Mouse (Mus musculus): Measurements from ENCODE around the gene Dhx29.
"Not testable (repeated sequence)": the region's sequence is repeated elsewhere in the genome, so short reads cannot be mapped to it uniquely, and the experiment has no call there.

The Dhx29 gene

DNA sequence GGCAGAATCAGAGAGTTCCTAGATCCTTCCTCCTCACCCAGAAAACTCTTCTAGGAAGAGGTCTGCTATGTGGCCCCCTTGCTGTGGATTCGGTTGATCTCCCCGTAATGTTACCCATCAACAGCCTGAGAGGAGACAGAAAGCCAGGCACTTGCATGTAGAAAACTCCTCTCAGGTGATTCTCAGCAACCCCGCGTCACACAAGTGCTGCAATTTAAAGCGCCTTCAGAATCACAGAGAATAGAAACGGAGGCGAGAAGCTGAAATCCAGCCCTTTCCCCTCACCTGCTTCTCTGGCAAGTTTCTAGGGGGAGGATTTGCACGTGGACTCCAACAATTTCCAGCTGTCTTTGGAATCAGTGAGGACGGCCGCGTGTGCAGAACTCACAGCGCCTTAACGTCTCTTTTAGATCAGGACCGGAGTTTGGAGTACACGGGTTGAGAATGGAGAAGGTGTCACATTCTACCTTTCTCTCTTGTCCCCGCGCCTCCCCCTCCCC, 59.2 kb downstream of the Dhx29 start:
- in situ Hi-C loops (cut with MboI; ENCODE audit: low sequenced_read_pairs): no loop called here

DNA sequence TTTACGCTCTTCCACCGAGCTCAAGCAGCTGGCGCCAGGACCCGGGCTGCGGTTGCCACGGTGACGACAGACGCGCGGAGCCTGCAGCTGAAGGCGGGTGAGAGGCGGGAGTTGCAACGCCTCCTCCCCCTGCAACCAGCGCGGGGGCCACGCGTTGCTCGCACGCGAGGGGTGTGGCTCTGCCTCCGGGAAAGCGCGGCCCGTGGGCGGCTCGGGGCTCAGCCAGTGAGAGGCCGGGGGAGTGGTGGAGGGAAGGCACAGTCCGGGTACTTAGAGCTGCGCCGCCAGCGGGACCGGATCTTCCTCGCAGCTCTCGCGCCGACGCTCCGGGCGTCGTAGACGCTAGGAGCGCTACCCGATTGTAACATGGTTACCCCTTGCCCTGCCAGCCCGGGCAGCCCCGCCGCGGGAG, 60.3 kb downstream of the Dhx29 start, which contains the start of gene Ccno:
Gene Ccno (plus strand): TSS at position 271 of the 412 bp plus-strand sequence.
- in situ Hi-C loops (cut with MboI; ENCODE audit: low sequenced_read_pairs): no loop called here

GRCm38 (mm10) chr13:112987991-112988390, 60.7 kb downstream of the Dhx29 start:
- in situ Hi-C loops (cut with MboI; ENCODE audit: low sequenced_read_pairs): no loop called here

GRCm38 (mm10) chr13:112988866-112989265, 61.6 kb downstream of the Dhx29 start:
- in situ Hi-C loops (cut with MboI; ENCODE audit: low sequenced_read_pairs): no loop called here

- in situ Hi-C loops (cut with MboI; ENCODE audit: low sequenced_read_pairs): no loop called here
Measured at GRCm38 (mm10) chr13:112989541-112989940, 62.3 kb downstream of the Dhx29 start.

- in situ Hi-C loops (cut with MboI; ENCODE audit: low sequenced_read_pairs): no loop called here
Measured at GRCm38 (mm10) chr13:112990346-112990745, 63.1 kb downstream of the Dhx29 start.

GRCm38 (mm10) chr13:112993531-112994152, 66.4 kb downstream of the Dhx29 start, which contains the start of gene Mcidas:
Mcidas (plus strand) TSS chr13:112993845.
- in situ Hi-C loops (cut with MboI; ENCODE audit: low sequenced_read_pairs): no loop called here

DNA sequence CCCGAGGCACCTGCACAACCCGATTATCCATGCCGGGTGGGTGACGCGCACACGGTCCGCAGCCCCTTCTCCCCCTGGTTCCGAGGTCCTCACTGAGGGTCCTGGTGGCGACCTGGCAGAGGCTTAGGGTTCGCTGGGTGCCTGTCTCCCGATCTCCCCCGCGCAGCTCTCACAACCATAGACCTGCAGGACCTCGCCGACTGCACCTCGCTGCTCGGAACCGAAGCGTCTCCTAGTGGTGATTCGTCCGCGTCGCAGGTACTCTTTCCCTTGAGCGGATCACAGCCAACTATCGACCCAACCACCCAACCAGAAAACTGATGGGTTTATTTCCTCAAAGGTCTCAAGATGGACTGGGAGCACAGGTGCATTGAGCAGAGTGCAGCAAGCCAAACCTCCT, 66.9 kb downstream of the Dhx29 start:
- in situ Hi-C loops (cut with MboI; ENCODE audit: low sequenced_read_pairs): no loop called here

GRCm38 (mm10) chr13:112996407-112996806, 69.2 kb downstream of the Dhx29 start:
- in situ Hi-C loops (cut with MboI; ENCODE audit: low sequenced_read_pairs): no loop called here

- in situ Hi-C loops (cut with MboI; ENCODE audit: low sequenced_read_pairs): no loop called here
Measured at GRCm38 (mm10) chr13:112997369-112997768, 70.1 kb downstream of the Dhx29 start.

- in situ Hi-C loops (cut with MboI; ENCODE audit: low sequenced_read_pairs): no loop called here
Measured at GRCm38 (mm10) chr13:112998427-112999201, 71.4 kb downstream of the Dhx29 start.

DNA sequence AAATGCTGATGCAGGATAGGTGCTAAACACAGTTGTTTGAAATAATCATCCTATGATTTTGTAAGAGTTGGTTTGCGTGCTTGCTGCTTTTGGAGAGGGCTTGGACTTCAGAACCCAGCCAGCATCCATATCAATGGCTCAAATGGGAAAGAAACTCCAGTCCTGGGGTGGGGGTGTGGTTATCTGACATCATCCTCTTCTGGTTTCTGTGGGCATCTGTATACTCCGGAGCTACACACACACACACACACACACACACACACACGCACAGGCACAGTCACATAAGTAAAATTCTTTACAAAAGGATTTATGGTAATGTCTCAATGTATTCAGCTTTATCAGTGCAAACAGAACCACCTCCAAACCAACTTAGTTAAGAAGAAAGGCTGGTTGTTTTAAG, 72.8 kb downstream of the Dhx29 start:
- in situ Hi-C loops (cut with MboI; ENCODE audit: low sequenced_read_pairs): no loop called here

DNA sequence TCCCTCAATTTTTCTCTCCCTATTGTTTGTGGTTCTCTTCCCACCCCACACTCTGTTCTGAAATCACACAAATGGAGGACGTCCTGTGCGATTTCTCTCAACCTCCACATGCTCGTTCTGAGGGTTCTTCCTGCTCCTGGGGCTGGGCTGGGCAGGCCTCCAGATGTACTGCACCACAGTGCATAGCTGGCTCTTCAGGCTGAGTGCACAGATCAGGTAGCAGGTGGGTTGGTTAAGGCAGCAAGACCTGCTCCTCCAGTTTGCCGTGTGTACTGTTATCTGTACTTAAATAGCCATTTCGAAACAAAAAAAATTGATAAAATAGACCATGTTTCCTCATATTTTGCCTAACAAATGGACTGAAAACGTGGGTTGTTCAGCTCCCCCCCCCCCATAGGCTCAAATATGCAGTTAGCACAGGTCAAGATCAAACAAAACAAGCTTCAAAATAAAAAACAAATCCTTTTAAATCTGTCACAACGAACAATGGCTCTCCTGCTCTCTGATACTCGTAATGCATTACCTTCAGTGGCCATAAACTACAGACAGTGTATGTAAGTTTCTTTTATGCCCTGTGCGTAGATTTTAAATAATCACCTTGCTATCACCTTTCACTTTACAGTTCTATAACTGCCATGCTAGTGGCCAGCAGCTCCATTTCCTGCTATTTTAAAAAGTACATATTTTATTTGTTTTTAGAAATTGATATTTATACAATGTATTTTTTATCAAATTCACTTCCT, 73.5 kb downstream of the Dhx29 start:
- in situ Hi-C loops (cut with MboI; ENCODE audit: low sequenced_read_pairs): no loop called here

DNA sequence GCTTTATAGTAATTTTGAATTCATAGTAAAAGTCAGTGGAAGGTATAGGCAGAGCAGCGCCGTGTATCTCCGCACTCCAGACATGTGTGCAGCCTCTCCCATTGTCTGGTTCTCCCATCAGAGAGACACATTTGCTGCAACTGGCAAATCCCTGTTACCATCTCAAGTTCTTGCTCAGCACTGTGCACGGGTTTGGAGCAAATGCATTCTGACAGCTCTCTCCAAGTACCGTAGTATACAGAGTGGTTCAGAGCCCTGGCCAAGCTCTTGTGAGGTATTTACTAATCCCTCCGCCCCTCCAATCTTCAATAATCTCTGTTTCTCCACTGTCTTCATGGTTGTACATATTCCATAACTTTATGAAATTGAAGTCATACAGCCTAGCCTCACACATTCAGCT, 85.4 kb downstream of the Dhx29 start:
- in situ Hi-C loops (cut with MboI; ENCODE audit: low sequenced_read_pairs): no loop called here

DNA sequence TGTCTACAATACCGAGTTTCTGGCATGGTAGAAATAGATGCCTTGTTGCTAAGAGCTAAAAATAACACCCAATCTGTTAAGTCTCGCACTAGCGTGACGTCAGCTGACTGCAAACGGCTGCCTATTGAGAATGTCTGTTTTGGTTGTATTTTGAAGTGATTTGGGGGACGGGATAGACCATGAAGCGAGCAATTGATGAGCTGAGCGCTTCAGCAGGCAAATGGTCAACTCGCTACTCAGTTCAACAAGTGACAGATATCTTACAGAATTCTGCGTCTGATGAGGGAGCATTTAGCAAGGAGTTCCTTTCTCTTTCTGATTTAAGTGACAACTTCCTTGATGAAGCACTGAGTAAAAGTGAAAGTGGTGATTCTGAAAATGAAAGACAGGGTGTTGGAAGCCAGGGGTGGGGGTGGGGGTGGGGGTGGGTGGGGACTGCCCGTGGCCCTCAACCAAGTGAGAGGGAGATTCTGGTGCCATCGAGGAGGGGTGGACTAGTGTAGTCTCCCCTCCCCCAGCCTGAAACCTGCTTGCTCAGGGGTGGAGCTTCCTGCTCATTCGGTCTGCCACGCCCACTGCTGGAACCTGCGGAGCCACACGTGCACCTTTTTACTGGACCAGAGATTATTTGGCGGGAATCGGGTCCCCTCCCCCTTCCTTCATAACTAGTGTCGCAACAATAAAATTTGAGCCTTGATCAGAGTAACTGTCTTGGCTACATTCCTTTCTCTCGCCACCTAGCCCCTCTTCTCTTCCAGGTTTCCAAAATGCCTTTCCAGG, 86.1 kb downstream of the Dhx29 start:
- in situ Hi-C loops (cut with MboI; ENCODE audit: low sequenced_read_pairs): not testable (repeated sequence)

Data from CH12F3 (cell line).